Mouse (Mus musculus): ENCODE data around the gene Ctsg. TPM values are rescaled to one million over a fixed set of nuclear protein-coding genes. Genes with fewer than 3 reads are reported as not detected.
"Not testable (repeated sequence)": the region's sequence is repeated elsewhere in the genome, so short reads cannot be mapped to it uniquely, and the experiment has no call there.

Ctsg gene
- total RNA-seq, 2 experiments from 2014 or later = not detected

DNA sequence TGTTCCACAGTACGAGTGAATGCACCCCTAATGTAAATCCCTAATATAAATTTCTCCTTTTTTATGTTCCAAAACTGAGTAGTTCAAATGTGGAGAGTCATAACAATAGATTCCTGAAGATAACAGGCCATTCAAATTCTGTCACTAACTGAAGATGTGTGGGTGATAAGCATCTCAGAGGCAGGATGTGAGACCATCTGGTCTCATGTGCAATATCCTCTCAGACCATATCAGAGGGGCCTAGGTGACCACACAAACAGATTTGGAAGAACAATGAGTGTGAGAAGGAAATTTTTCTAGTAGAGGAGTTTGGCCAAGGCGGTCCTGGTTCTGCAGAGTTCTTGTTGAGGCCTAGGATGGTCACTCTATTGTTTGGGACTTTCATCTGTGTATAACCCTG is 9.0 kb downstream of the Ctsg start:
- Histone ChIP-seq H3K4me3 (no peak overlapping the region), H3K27ac (no peak overlapping the region)
- no peak for DNase-seq (ENCODE audit: extremely low spot score in 1 of 2, low spot score in 2 of 2)
- intact Hi-C loops (cut with DNase I) = no loop called here
- TF ChIP-seq CTCF (IDR thresholded peaks at IDR 0.05) = no peak

DNA sequence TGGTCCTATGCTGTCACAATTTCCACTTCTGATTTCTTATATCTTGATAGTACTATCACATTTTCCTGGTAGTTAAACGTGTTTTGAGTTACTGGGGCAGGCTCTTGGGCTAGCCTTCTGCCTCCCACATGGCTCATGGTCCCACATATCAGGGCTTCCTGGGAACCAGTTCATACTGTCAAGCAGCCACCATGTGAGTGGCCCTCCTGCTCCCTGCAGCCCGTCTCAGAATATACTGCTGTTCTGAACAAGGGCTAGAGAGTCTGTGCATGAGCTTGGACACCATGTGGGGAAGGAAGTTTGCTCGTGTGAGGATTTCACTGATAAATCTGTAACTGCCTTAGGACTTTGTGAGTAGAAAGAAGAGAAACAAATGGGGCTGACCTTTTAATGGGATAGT is 15.7 kb downstream of the Ctsg start:
- intact Hi-C loops (cut with DNase I) = no loop called here
- no peak overlapping the region for H3K4me3 ChIP-seq
- no peak for TF ChIP-seq CTCF (IDR thresholded peaks at IDR 0.05)
- no peak overlapping the region for H3K27ac ChIP-seq
- DNase-seq (ENCODE audit: extremely low spot score in 1 of 2, low spot score in 2 of 2) = no peak

DNA sequence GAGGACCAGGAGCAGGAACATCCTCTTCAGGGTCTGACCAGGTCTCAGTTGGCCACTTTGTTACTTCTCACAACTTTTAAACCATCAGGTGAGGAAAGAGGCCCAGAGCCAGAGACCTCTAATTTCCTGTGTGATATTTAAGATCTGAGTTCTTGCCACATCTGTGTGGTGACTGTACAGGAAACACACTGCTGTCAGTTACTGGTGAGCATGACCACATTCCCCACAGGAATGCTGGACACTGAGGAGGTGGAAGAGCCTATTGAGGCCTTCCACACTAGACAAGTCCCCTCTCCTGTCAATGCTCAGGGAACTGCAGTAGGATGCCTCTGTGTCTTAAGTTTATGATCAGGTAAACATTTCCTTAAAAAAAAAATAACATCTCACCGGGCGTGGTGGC is 17.2 kb downstream of the Ctsg start, which contains the start of gene Mcpt8:
Gene Mcpt8, minus strand, starts transcription at position 107 of the 400 bp plus-strand sequence.
- DNase-seq (ENCODE audit: extremely low spot score in 1 of 2, low spot score in 2 of 2) = no peak
- intact Hi-C loops (cut with DNase I) = no loop called here
- H3K4me3 ChIP-seq = no peak within 1 kb of the TSS
- no peak within 1 kb of the TSS for H3K27ac ChIP-seq
- no peak for TF ChIP-seq CTCF (IDR thresholded peaks at IDR 0.05)

DNA sequence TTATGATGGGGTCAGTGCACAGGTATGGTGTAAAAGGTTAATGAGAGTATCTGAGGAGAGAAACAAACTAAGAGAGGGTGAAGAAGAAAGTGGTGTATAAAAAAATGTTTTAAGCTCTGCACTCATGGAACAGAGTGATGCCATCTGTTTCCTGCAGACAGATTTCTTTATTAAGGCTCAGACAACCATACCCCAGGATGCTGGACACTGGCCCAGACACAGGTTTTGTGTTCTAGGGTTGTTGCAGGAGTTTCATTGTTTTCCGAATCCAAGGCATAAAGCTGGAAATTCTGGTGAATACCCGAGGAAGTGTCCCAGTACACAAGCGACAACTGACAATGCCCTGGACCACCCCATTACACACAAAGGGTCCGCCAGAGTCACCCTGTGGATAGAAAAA is 20.4 kb downstream of the Ctsg start:
- Histone ChIP-seq H3K4me3 (no peak overlapping the region), H3K27ac (no peak overlapping the region)
- no peak for DNase-seq (ENCODE audit: extremely low spot score in 1 of 2, low spot score in 2 of 2)
- TF ChIP-seq CTCF (IDR thresholded peaks at IDR 0.05) = no peak
- intact Hi-C loops (cut with DNase I) = no loop called here

DNA sequence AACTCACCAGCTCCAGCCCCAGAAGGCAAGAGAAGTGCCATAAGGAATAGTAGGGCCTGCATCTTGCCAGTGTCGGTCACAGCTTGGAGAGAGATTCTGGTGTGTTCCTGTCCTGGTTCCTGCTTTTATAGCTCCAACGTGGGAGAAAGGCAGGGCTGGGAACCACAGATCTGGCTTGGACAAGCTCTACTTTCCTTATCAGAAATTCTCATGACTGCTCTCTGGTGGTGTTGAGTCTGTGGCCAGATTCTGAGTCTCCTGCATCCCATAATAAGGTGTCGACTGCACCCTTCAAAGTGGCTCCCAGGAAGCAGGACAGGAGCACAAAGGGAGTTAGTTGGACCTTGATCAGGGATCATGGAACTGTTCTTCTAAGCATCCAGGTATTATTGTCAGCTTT is 40.2 kb downstream of the Ctsg start, which contains the start of gene Mcpt4:
Gene Mcpt4, minus strand, starts transcription at position 101 of the 400 bp plus-strand sequence.
- DNase-seq (ENCODE audit: extremely low spot score in 1 of 2, low spot score in 2 of 2); H3K4me3 ChIP-seq; H3K27ac ChIP-seq; intact Hi-C loops (cut with DNase I): not testable (repeated sequence)

- intact Hi-C loops (cut with DNase I) = loop anchor here (5.0 kb wide), 1 partner anchor 110 kb away; no protein-coding TSS in a partner anchor
- Histone ChIP-seq H3K4me3 (no peak overlapping the region), H3K27ac (no peak overlapping the region)
- no peak for TF ChIP-seq CTCF (IDR thresholded peaks at IDR 0.05)
- DNase-seq (ENCODE audit: extremely low spot score in 1 of 2, low spot score in 2 of 2) = no peak
Observed at GRCm38 (mm10) chr14:56057722-56058121, 44.7 kb downstream of the Ctsg start.

DNA sequence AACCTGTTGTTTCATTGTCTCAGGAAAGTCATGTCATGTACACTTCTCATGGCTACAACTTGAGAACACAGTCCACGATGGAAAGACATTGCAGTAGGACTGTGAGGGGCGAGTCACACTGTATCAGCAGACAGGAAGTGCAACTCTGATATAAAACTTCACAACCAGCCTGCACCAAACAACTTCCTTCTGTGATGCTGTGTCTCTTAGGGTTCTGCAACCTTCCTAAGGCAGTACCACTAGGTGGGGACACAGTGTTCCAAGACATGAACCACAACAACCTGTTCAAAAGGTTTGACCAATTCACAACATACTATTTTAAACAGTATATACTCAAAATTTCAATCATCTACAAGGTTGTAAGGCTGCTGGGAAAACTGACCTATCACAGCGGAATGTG is 47.0 kb downstream of the Ctsg start:
- TF ChIP-seq CTCF (IDR thresholded peaks at IDR 0.05) = no peak; the same call in 1 of the 2 replicates
- H3K4me3 ChIP-seq = no peak overlapping the region
- H3K27ac ChIP-seq = no peak overlapping the region
- no peak for DNase-seq (ENCODE audit: extremely low spot score in 1 of 2, low spot score in 2 of 2)
- intact Hi-C loops (cut with DNase I) = loop anchor here (5.0 kb wide), 1 partner anchor 108 kb away; no protein-coding TSS in a partner anchor

Small RNA genes lying within 50 kb of the gene (microRNA-seq; reads per million reads assigned to microRNA genes)
- gene Mir6949 = 0 reads per million in 2 experiments

Other genes starting within 250 kb of the Ctsg start
- 1 to 10 TPM; 6.4 to 8.4 TPM for gene Nynrin, start 248.6 kb downstream of the Ctsg start, total RNA-seq (2021)
- under 1 TPM; 0.20 to 0.26 TPM for gene Cbln3, start 218.2 kb downstream of the Ctsg start, total RNA-seq (2021)
- 10 to 100 TPM; 11.9 to 12.0 TPM for gene Khnyn, start 217.6 kb downstream of the Ctsg start, total RNA-seq (2021)
- gene Sdr39u1, start 202.3 kb downstream of the Ctsg start, total RNA-seq (2021) = 10 to 100 TPM; 91.3 to 96.9 TPM
- not detected for gene Cma1, start 157.9 kb downstream of the Ctsg start, total RNA-seq (2021)
- not detected for gene Cma2, start 151.6 kb downstream of the Ctsg start, total RNA-seq (2021)
- gene Mcpt1, start 84.6 kb downstream of the Ctsg start, total RNA-seq (2021) = not detected
- gene Mcpt9, start 72.1 kb downstream of the Ctsg start, total RNA-seq (2021) = not detected
- gene Mcpt2, start 60.5 kb downstream of the Ctsg start, total RNA-seq (2021) = not detected
- not detected for gene Mcpt4, start 40.3 kb downstream of the Ctsg start, total RNA-seq (2021)
- gene Mcpt8, start 17.3 kb downstream of the Ctsg start, total RNA-seq (2021) = not detected
- gene Gzme, start 18.1 kb upstream of the Ctsg start, total RNA-seq (2021) = not detected
- gene Gzmd, start 30.0 kb upstream of the Ctsg start, total RNA-seq (2021) = not detected
- gene Gzmg, start 57.0 kb upstream of the Ctsg start, total RNA-seq (2021) = not detected
- not detected for gene Gzmn, start 72.0 kb upstream of the Ctsg start, total RNA-seq (2021)
- gene Gzmf, start 108.8 kb upstream of the Ctsg start, total RNA-seq (2021) = not detected
- gene Gzmc, start 132.1 kb upstream of the Ctsg start, total RNA-seq (2021) = not detected
- gene Gzmb, start 159.7 kb upstream of the Ctsg start, total RNA-seq (2021) = not detected

All from left cerebral cortex, adult 2 months (tissue).